Mouse (Mus musculus) left cerebral cortex, postnatal 14 days (tissue): ENCODE measurements around the gene Vmn1r217. TPM values are rescaled to one million over a fixed set of nuclear protein-coding genes. Genes with fewer than 3 reads are reported as not detected.
"Not testable (repeated sequence)": the region's sequence is repeated elsewhere in the genome, so short reads cannot be mapped to it uniquely, and the experiment has no call there.

ENCODE experiments used
- DNase-seq, 2 experiments: peaks; one replicate each; pipeline ENCODE4 v3.0.0; 2021 to 2022; ENCODE audit warnings: low spot score in 2 of 2, mixed read lengths in 1 of 2
- intact Hi-C: fragments of 180-260 bp; cut with DNase I; formaldehyde crosslinking; loops from one replicate; pipeline ENCODE4 v1.15.1; 2025
- long read RNA-seq, 2 experiments: library from polyadenylated mRNA; stranded (forward); transcript quantifications; one replicate each; pipeline ENCODE4 v2.0.0; 2021
- total RNA-seq, 2 experiments: library from RNA; stranded (reverse); gene quantifications; 2 replicates each; pipeline ENCODE4 v1.2.3; 2021

Gene Vmn1r217
- total RNA-seq: not detected
- long read RNA-seq, experiment 1: 0 reads
- long read RNA-seq, experiment 2: 0 reads

DNA sequence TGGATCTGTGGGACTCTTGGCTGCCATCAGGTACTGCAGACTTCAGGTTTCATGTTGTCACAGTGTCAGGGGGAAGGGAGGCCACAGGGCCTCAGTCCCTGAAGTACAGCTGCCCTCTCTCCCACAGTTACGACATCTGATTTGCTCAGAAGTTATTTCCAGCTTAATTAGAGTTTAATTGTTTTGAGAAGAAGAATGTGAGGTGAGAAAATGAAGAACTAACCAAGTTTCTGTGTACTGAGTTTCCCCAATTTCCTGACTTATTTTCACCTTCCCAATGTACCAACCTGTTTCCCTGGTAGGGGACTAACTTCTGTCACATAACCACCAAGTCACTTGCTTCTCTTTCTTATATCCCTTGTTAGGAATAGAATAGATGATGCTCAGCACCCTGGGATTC lies at the start of gene Vmn1r217:
TSS of gene Vmn1r217 (minus strand) at position 101 of the 400 bp plus-strand sequence.
- intact Hi-C loops, DNase-seq: not testable (repeated sequence)

- DNase-seq, intact Hi-C loops: not testable (repeated sequence)
Measured at GRCm38 (mm10) chr13:23166471-23166870, 48.4 kb upstream of the Vmn1r217 start.

DNA sequence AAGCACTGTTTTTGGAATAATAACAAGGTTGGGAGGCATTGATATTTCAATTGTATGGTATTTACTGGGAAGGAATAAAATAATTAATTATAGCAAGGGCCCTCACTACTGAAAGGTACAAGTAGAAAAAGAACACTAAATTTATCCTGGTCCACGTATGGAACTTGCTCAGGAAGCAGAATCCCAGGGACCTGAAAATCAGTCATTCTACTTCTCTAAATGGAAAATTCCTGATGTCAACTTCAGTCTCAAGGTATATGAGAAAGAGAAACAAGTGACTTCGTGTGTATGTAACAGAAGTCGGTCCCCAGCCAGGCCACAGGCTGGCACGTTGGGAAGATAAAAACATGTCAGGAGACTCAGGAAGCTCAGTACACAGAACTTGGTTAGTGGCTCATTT lies 41.0 kb upstream of the Vmn1r217 start, which contains the start of gene Vmn1r219:
TSS of gene Vmn1r219 (plus strand) at position 301 of the 400 bp plus-strand sequence.
- intact Hi-C loops: no loop called here
- DNase-seq: no peak

- intact Hi-C loops: no loop called here
- no peak for DNase-seq
Measured at GRCm38 (mm10) chr13:23157848-23158247, 39.8 kb upstream of the Vmn1r217 start.

DNA sequence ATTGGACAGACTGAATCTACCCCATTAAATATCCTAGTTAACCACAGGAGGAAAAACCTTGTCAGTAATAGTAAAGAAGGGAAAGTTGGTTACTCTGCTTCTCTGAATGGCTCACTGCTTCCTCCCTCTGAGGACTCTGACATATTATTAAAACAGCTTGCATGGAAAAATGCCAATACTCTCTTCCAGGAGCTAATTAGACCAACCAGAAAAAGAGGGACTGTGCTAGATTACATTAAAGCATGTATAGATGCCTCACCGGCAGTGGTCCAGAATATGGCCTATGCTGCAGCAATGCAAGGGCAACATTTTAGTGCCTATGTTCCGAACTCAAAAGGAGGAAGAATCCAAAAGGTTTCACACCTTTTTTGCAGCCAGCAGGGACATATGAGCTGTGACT lies 20.9 kb upstream of the Vmn1r217 start:
- intact Hi-C loops: no loop called here
- no peak for DNase-seq

GRCm38 (mm10) chr13:23133501-23133900 lies 15.5 kb upstream of the Vmn1r217 start:
- no peak for DNase-seq
- intact Hi-C loops: no loop called here

DNA sequence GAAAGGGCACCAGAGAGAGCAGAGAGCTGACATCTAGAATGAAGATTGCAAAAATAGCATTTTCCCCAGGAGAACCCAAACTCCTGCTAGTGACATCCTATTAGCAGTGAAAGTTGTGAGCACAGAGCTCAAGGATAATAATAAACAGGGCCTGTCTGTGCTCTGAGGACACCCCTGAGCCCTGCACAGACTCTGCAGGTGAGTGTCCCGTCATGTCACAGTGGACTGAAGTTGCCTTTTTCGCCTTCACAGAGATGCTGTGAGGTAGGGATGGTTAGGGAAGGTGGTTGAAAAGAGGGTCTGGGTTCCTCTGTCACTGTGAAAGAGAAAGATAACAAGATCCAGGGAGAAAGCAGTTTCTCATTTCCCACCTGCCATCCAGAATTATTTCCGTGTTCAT lies 15.1 kb upstream of the Vmn1r217 start, which contains the start of gene Vmn1r218:
TSS of gene Vmn1r218 (plus strand) at position 57 of the 400 bp plus-strand sequence.
- intact Hi-C loops: no loop called here
- DNase-seq: no peak

GRCm38 (mm10) chr13:23120611-23121010 lies 2.6 kb upstream of the Vmn1r217 start:
- intact Hi-C loops: no loop called here
- no peak for DNase-seq

DNA sequence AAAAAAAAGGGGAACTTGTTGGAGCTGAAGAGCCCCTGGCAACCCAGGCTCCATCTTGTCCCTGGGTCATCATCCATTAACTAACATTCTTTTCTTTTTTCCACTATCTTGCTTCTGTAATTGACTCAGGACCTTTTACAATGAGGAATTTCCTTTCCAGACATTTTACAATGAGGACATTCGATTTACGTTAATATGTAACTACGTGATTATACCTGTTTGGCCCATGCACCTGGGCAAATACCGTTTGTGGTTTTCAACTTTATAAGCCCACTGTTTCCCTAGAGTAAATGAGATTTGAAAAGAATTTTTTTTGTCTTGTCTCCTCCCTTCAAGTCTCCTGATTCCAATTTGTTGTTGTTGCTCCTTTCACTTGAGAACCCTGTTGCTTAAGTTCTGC lies 23.6 kb downstream of the Vmn1r217 start:
- intact Hi-C loops: no loop called here
- no peak for DNase-seq

- DNase-seq: no peak
- intact Hi-C loops: no loop called here
Measured at GRCm38 (mm10) chr13:23069312-23069711, 48.7 kb downstream of the Vmn1r217 start.

DNA sequence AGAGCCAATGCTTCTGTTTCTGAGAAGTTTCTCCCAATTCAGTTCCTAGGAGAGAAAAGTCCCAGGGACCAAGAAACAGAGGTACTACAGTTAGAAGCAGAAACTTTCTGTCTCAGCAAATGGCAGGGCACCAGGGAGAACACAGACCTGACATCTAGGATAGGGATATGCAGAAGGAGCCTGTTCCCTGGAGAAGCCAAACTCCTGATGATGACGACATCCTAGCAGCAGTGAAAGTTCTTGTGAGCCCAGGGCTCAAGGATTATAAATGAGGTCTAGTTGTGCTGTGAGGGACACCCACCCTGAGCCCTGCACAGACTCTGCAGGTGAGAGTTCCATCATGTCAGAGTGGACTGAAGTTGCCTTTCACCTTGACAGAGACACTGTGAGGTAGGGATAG lies 50.3 kb downstream of the Vmn1r217 start, which contains the start of gene Vmn1r215:
TSS of gene Vmn1r215 (plus strand) at position 301 of the 400 bp plus-strand sequence.
- DNase-seq: no peak
- intact Hi-C loops: no loop called here

DNA sequence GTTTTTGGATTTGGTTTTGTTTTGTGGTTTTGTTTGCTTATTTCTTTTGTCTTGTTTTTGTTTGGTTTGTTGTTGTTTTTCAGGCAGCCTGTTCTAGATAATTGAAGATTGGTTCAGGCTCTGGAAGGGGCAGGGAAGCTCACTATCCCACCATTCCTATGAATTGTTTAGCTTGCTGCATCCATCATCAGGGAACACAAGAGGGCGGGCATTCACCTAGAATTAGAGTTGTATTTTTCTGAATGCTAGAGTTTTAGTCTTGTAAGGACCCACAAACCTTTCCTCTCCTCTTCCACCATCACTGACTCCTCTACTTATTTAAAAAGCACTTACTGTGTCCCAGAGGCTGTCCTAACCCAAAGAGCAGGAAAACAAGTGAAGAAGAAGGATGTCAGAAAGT lies 60.2 kb downstream of the Vmn1r217 start:
- peak; percentile 4 to 8 for DNase-seq
- intact Hi-C loops: no loop called here

Other genes with a start within 250 kb of the Vmn1r217 start
- gene Vmn1r212, start 234.0 kb downstream of the Vmn1r217 start, total RNA-seq: not detected
- not detected for gene Vmn1r213, start 110.6 kb downstream of the Vmn1r217 start, total RNA-seq
- not detected for gene Vmn1r214, start 87.8 kb downstream of the Vmn1r217 start, total RNA-seq
- gene Vmn1r215, start 50.2 kb downstream of the Vmn1r217 start, total RNA-seq: not detected
- not detected for gene Vmn1r218, start 14.9 kb upstream of the Vmn1r217 start, total RNA-seq
- not detected for gene Vmn1r219, start 41.1 kb upstream of the Vmn1r217 start, total RNA-seq
- gene Vmn1r220, start 69.7 kb upstream of the Vmn1r217 start, total RNA-seq: not detected
- not detected for gene Vmn1r221, start 95.9 kb upstream of the Vmn1r217 start, total RNA-seq
- gene Vmn1r222, start 117.7 kb upstream of the Vmn1r217 start, total RNA-seq: not detected
- gene Vmn1r223, start 128.9 kb upstream of the Vmn1r217 start, total RNA-seq: not detected